Mouse (Mus musculus) embryonic facial prominence, embryonic 11.5 days (tissue): Measurements from ENCODE around the gene Mdm1. TPM values are rescaled to one million over a fixed set of nuclear protein-coding genes. Genes with fewer than 3 reads are reported as not detected.

Experiments used
- ATAC-seq: fragments of 200-750 bp; cut with Nextera tagmentation; replicated peaks from 2 replicates; pipeline ENCODE4 v1.8.0; 2017; ENCODE audit warnings: low read depth; ENCODE audit not compliant: insufficient number of reproducible peaks, low FRiP score, low TSS enrichment
- DNase-seq: peaks from one replicate; pipeline ENCODE4 v3.0.0-alpha.2; 2015; ENCODE audit warnings: low spot score
- H3K27ac ChIP-seq: fragments of 300-500 bp; sonication (generic); replicated peaks from 2 replicates; pipeline ENCODE4 v1.5.1; 2014; ENCODE audit warnings: mild to moderate bottlenecking, low read depth, low read length, control low read depth
- H3K27me3 ChIP-seq: fragments of 300-500 bp; sonication (generic); 2 replicates; pipeline ENCODE4 v1.6.1; 2014; ENCODE audit warnings: mild to moderate bottlenecking, low read length, moderate library complexity, mixed read lengths; ENCODE audit not compliant: control insufficient read depth, insufficient read depth
- H3K36me3 ChIP-seq: fragments of 300-500 bp; sonication (generic); replicated peaks from 2 replicates; pipeline ENCODE4 v1.6.1; 2014; ENCODE audit warnings: low read depth, mild to moderate bottlenecking, low read length, moderate library complexity, mixed read lengths; ENCODE audit not compliant: control insufficient read depth, insufficient read depth
- H3K4me1 ChIP-seq: fragments of 300-500 bp; sonication (generic); 2 replicates; pipeline ENCODE4 v1.6.1; 2014; ENCODE audit warnings: low read length, mixed read lengths; ENCODE audit not compliant: control insufficient read depth, insufficient read depth
- H3K4me2 ChIP-seq: fragments of 300-500 bp; sonication (generic); 2 replicates; pipeline ENCODE4 v1.6.1; 2014; ENCODE audit warnings: low read depth, mild to moderate bottlenecking, control low read depth, low read length, moderate library complexity
- H3K4me3 ChIP-seq: fragments of 300-500 bp; sonication (generic); 2 replicates; pipeline ENCODE4 v1.5.1; 2014; ENCODE audit warnings: low read depth, low read length, control low read depth
- H3K9ac ChIP-seq: fragments of 300-500 bp; sonication (generic); replicated peaks from 2 replicates; pipeline ENCODE4 v1.6.1; 2014; ENCODE audit warnings: mild to moderate bottlenecking, control low read depth, low read length
- H3K9me3 ChIP-seq: fragments of 300-500 bp; sonication (generic); replicated peaks from 2 replicates; pipeline ENCODE4 v1.6.1; 2016; ENCODE audit warnings: mild to moderate bottlenecking, low read length, inconsistent platforms, mixed read lengths; ENCODE audit not compliant: control insufficient read depth
- WGBS: fragments of 180-500 bp; shearing (Covaris S2); extraction: QIAGEN DNeasy Blood & Tissue Kit; methylation state at CpG from one replicate; pipeline ENCODE4 v1.1.7; 2014; 5-methylcytosine and 5-hydroxymethylcytosine counted together
- polyA plus RNA-seq: library from polyadenylated mRNA; unstranded; fragments of >200 nt; fragmentation: Nextera tagmentation; extraction: Ambion mirVana; gene quantifications from 2 replicates; pipeline ENCODE4 v1.2.1, GENCODE M21; 2014

Mdm1 gene
- polyA plus RNA-seq, 1 experiment from 2014 or later, result 60.8 TPM

DNA sequence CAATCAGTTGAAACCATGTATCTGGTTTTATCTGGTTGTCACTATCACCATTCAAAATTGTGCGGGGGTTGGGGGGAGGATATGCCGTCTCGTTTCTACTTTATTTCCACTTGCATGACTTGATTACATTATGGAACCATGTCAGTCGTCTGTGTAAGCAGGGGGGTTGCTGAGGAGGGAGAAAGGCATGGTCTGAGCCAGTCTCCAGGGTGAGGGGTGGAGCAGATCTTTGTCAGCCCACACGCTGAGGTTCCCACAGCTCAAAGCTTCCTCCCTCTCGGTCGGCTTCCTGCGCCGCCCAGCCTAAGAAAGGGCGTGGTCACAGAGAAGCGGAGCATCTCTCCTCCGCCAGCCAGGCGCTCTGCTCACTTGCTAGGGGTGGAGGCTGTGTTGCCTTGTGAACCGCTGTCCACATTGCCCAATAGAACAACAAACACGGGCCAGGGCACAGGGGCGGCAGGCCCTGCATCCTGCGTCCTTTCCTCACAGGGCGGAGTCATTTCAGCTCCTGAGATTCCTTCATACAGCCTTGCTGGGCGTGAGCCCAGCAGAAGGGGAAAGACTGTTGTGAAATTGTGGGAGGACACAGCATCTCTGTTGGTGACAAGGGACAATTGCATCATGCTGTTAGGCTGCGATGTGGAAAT lies 38.5 kb upstream of the Mdm1 start:
- Histone ChIP-seq H3K4me3 (peak overlapping the region; percentile 36), H3K9ac (peak overlapping the region; percentile 57), H3K36me3 (no peaks in the 10 kb centered on the region), H3K27me3 (no peaks in the 10 kb centered on the region), H3K4me1 (no peaks in the 10 kb centered on the region), H3K4me2 (peak overlapping the region; percentile 64), H3K27ac (no peak overlapping the region), H3K9me3 (no peaks in the 10 kb centered on the region)
- DNase-seq (peak; percentile 84), ATAC-seq (peak; percentile 95)
- WGBS, result 2% methylated on average over 20 of the region's 20 CpGs

DNA sequence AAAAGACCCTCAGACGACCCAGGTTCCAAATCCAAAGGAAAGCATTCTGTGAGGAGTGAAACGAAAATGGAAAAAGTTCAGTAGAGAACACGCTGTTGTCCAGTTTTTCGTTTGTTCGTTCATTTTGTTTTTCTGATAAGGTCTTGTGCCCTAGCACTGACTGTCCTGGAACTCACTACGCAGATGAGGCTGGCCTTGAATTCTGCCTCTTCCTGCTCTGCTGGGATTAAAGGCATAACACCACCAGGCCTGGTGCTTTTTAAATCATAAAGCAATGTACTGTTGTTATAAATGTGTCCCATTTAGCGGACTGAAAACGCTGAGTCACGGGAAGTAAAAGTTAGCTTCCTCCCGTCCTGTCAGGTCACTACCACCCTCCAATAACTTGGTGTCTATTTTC lies 37.7 kb upstream of the Mdm1 start:
- Histone ChIP-seq H3K27ac (no peak overlapping the region), H3K9me3 (no peaks in the 10 kb centered on the region), H3K36me3 (no peaks in the 10 kb centered on the region), H3K9ac (no peak overlapping the region), H3K4me1 (no peaks in the 10 kb centered on the region), H3K27me3 (no peaks in the 10 kb centered on the region), H3K4me2 (no peak overlapping the region), H3K4me3 (no peak overlapping the region)
- DNase-seq, result no peak
- ATAC-seq, result no peak
- 81% methylated on average over 10 of the region's 10 CpGs for WGBS

DNA sequence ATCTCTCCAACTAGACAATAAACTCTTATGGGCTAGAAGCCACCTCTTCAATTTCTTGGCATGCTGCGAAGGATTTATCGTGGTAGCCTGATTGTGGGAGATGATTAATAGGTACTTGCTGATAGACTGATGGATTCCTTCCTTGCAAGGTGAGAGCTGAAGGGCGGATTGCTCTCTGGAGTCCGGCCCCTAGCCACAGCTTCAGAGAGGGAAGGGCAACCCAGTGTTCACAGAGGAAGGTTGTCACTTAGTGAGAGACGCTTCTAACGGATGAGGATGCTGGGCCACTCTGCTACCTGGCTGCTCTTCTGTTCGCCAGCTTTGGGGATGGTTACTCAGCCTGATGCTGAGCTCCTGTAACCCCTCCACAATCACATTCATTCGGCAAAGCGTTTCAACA lies 34.6 kb upstream of the Mdm1 start:
- ATAC-seq (no peak), DNase-seq (no peak)
- Histone ChIP-seq H3K4me2 (no peak overlapping the region), H3K9ac (no peak overlapping the region), H3K9me3 (no peaks in the 10 kb centered on the region), H3K36me3 (no peaks in the 10 kb centered on the region), H3K27me3 (no peaks in the 10 kb centered on the region), H3K4me3 (no peak overlapping the region), H3K27ac (no peak overlapping the region), H3K4me1 (no peaks in the 10 kb centered on the region)
- 82% methylated on average over 9 of the region's 9 CpGs for WGBS

DNA sequence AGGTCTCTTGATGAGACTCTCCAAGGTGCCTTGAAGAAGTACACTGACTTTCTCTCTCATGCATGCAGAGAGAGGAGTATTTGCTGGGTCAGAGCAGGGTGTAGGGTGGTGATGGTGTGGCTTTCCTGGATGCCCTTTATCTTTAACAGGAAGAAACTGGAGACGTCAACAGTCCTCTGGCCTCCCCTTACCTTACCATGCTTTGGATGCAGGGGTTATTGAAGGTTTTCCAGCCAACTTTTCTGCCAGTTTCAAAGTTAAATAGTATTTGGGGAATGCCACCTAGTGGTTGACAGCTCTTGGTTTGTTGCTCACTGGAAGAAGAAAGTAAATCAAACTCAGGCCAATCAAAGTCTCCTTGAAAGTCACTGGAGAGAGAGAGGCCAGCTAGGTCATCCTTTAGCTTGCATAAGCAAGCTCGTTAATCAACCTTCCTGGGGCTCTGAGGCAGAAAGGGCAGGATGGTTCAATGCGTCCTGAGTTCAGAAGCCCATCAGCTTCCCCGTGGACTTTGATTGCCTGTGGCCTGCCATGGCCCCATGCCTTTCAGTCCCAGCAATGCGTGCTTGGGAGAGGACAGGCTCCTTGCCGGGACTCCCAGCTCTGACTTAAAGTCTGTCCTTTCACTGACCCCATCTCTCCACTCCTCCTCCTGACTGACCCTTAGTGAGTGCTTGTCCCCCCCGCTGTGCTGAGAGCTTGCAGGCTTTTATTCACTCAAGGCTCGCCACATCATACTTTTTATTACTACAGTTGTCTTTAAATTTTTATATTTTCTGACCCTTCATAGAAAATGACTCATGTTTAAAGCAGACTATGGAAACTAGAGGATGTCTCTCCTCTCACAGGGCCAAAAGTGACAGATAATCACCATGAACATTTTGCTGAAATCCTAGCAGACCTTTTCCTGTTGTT lies 31.3 kb upstream of the Mdm1 start:
- Histone ChIP-seq H3K36me3 (no peaks in the 10 kb centered on the region), H3K27ac (no peak overlapping the region), H3K9me3 (no peaks in the 10 kb centered on the region), H3K4me1 (no peaks in the 10 kb centered on the region), H3K4me2 (no peak overlapping the region), H3K4me3 (no peak overlapping the region), H3K27me3 (no peaks in the 10 kb centered on the region), H3K9ac (no peak overlapping the region)
- ATAC-seq (peak; percentile 72; the same call in 1 of the 2 replicates), DNase-seq (peak; percentile 64)
- 22% methylated on average over 8 of the region's 8 CpGs for WGBS

DNA sequence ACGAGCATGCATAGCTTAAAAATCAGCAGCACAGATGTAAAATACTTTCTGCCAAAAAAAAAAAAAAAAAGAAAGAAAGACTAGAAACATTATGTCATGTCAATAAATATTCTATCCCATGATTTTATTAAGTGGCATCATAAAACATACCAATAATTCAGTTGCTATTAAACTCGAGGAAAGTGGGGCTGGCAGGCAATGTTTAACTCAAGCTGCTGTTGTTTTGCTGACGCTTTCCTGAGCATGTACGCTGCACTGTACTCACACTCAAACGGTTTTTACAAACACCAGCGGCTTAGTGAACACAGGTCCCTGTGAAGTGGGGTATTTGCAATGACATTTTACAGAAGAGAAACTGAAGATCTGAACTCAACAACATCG lies 30.7 kb upstream of the Mdm1 start:
- no peak overlapping the region for H3K9ac ChIP-seq
- no peak overlapping the region for H3K4me2 ChIP-seq
- no peaks in the 10 kb centered on the region for H3K27me3 ChIP-seq
- no peaks in the 10 kb centered on the region for H3K4me1 ChIP-seq
- WGBS, result 71% methylated on average over 7 of the region's 7 CpGs
- no peak overlapping the region for H3K27ac ChIP-seq
- no peaks in the 10 kb centered on the region for H3K9me3 ChIP-seq
- no peaks in the 10 kb centered on the region for H3K36me3 ChIP-seq
- ATAC-seq (no peak), DNase-seq (no peak)
- no peak overlapping the region for H3K4me3 ChIP-seq

DNA sequence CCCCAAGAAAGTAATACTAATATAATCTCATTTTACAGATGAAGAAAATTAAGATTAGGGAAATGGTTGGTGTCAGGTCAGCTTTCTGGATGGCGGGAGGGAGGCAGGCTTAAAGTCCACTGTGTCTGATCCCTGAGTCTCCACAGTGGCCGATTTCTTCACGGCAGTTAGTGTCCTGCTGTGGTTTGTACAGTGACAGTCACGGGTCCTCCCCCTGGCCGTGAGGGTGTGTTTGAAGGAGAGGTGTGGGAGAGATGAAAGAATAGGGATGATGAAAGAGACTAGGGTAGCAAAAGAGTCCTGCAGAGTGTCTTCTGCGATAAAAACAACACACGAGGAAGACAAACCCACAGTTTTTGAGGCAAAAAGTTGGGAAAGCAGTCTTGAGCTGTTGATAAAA lies 30.0 kb upstream of the Mdm1 start:
- ATAC-seq (no peak), DNase-seq (no peak)
- Histone ChIP-seq H3K4me2 (no peak overlapping the region), H3K27me3 (no peaks in the 10 kb centered on the region), H3K9me3 (no peaks in the 10 kb centered on the region), H3K9ac (no peak overlapping the region), H3K4me1 (no peaks in the 10 kb centered on the region), H3K36me3 (no peaks in the 10 kb centered on the region), H3K4me3 (no peak overlapping the region), H3K27ac (no peak overlapping the region)
- 24% methylated on average over 7 of the region's 7 CpGs for WGBS

DNA sequence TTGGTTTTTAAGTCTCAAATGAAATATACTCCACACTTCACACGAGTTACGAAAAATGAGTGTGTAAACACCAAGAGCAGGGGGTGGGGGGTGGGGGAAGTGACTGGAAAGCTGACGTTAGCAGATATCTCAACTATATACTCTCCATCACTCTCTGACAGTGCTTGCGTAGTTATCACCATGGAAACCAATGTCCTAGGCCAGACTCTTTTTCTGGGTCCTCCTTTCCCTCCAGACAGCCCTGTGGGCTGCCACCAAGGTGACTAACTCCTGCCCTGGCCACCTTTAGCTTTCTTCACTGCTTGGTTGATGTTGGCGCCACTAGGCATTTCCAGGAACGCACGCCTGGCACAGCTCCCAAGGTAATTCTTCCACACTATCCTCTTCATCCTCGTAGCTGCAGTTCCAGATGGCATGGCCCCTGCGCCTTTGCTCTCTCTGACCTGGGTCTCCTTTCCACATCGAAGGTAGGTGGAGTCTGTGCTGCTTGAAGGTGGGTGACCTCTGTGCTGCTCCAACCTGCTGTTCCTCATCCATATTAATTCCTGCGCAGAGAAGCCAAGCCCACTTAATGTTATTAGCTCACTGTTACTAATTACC lies 29.2 kb upstream of the Mdm1 start:
- H3K4me1 ChIP-seq, result no peaks in the 10 kb centered on the region
- WGBS, result 69% methylated on average over 11 of the region's 11 CpGs
- H3K27ac ChIP-seq, result no peak overlapping the region
- DNase-seq (no peak), ATAC-seq (no peak)
- no peak overlapping the region for H3K9ac ChIP-seq
- no peaks in the 10 kb centered on the region for H3K36me3 ChIP-seq
- no peak overlapping the region for H3K4me2 ChIP-seq
- no peak overlapping the region for H3K4me3 ChIP-seq
- H3K27me3 ChIP-seq, result no peaks in the 10 kb centered on the region
- H3K9me3 ChIP-seq, result no peaks in the 10 kb centered on the region

DNA sequence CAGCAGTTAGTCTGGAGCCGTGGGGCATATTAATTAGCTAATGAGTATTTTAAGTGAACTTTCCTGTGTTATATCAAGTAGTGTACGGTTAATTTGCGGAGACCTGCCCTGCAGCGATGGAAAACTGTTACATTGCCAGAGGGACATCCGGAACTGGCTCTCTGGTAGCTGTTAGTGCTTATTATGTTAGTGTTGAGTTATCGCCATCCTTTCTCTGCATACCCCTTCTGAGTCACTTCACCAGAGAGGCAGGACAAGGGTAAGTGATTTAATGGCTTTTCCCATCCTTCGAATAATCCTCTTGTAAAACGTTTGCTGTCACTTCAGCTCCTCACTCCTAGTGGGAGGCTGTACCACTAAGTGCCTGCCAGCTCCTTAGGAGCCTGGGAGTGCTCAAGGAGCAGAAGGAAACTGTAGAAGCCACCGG lies 28.3 kb upstream of the Mdm1 start:
- Histone ChIP-seq H3K36me3 (no peaks in the 10 kb centered on the region), H3K9ac (no peak overlapping the region), H3K4me3 (no peak overlapping the region), H3K27ac (no peak overlapping the region), H3K27me3 (no peaks in the 10 kb centered on the region), H3K9me3 (no peaks in the 10 kb centered on the region), H3K4me2 (no peak overlapping the region), H3K4me1 (no peaks in the 10 kb centered on the region)
- ATAC-seq (no peak), DNase-seq (no peak)
- 52% methylated on average over 9 of the region's 9 CpGs for whole genome bisulfite sequencing
